Mouse (Mus musculus) NIH3T3 (cell line): ENCODE measurements at regions not wholly inside any gene's neighbourhood (a gene's known extent, or its start where the extent isn't known, plus 50 kb on each side); places are given as distances from the start of the nearest gene placed in this dataset.
A peak's percentile ranks its signal among the peaks of the same experiment; 100 is the strongest.

Experiments used
- DNase-seq: peaks from one replicate; pipeline ENCODE4 v3.0.0-alpha.2; 2012; ENCODE audit warnings: low read depth

DNA sequence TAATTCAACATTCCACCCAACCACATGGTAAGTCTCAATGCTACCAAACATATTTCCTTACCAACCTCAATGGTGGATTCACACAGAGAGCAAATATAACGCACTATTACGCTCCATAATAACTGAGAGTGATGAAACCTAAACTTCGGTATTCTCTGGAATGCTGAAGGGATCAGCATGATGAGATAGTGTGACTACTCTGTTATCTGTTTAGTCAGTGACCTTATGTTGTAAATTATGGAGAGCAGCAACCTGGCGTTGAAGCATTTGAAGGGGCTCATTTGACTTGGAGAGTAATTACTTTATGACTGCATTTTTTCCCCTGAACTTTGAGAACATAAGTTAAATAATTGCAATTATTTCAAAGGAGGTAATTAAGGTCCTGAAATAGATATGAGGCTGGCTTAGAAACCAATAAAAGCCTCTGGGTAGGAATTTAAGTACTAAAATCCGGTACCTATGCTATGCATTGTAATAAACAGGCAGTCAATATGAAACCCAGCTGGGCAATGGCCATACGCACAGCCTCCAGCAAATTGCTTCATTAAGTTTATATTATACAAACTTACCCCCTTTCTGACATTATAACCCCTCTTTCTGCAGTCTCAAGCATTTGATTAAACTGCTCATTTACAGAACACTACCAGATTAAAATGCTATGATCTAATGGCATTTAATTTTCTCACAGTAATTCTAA lies 1378.9 kb upstream of the Jmjd1c start:
- no peak for DNase-seq

DNA sequence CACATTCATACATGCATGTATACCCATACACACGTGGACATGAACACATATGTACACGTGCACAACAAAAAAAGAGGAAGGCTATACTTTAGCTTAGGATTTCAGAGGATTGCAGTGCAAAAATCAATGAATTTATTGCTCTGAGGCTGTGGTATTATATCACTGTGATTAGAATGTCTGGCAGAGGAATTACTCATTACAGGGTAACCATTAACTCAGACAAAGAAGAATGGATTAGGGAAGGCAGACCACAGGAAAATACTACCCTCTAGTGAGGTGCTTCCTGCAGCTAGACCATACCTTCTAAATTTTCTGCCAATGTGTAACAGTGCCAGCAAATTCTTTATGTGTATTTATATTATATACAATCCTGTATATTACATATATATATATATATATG lies 1373.4 kb upstream of the Jmjd1c start:
- no peak for DNase-seq

DNA sequence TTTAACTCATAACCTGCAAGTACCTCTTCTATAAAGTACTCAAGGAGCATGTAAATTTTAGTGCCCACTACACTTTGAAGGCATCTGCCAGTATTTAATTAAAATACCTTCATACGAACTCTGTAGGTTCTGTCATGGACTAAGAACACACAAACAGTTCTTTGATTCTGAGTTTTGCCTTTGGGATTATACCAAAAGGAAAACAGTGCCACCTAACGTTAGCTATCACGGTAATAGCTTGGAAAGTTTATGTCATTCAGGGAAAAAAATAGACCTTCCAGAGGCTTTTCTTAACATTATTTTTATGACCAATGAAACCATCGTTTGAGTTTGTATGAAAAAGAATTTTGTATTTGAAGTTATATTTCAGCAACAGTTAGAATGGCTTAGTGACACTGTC lies 1326.5 kb upstream of the Jmjd1c start:
- DNase-seq, result peak; percentile 6

DNA sequence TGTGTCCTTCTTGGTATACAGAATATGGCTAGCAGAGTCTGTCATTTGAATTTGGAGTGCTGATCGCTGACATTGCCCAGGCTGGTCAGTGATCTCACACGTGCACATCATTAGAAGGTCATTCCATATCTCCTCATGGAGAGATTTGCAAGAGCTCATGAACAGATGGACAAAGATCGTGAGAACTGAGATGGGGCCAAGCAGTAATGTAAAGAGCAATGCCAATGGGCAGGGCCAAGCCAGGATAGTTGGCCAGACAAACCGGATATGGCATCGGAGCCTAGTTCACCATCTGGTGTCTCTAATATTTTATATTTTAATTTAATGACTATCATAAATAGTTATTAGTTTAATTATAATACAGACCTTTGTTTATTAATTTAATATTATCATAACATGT lies 1324.0 kb upstream of the Jmjd1c start:
- DNase-seq, result no peak

DNA sequence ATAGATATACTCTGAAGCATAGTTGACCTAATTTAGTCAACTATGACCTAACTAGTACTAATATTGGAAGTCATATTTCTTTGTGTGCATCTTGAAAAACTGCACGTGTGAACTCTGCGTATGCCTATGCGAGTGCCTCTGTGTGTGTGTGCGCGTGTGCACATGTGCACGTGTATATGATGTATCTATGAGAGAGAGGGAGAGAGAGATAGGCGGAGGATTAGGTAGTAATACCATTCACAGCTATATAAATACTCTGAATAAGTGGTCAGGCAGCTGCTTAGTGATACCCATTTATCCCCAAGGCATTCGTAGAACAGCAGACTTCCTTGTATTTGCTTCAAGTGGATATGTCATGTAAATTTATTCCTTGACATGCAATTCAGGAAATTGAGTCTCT lies 1310.9 kb upstream of the Jmjd1c start:
- DNase-seq, result no peak
